Mouse (Mus musculus): ENCODE measurements around the gene 4930474N05Rik. TPM values are rescaled to one million over a fixed set of nuclear protein-coding genes. Genes with fewer than 3 reads are reported as not detected.

The 4930474N05Rik gene
- polyA plus RNA-seq (2016; fragmentation: Nextera tagmentation; extraction: Ambion mirVana): not detected in 2 replicates

DNA sequence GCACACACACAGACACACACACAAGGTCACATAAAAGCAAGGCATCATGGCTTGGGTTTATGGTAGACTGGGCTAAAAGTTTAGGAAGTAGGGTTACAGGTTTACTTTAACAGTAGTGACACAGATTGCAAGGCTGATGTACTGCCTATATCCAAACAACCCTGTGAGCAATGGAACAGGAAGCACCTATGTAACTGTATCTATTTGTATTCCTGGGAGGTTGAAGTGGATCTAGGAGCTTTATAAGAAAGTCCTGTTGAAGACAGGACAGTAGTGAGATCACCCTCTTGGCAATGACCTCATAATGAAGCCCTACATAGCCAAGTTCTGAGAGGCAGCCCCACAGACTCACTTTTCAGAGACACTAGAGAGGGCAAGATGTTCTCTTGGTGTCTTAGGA is at the start of gene 4930474N05Rik:
TSS of gene 4930474N05Rik (plus strand) at position 301 of the 400 bp plus-strand sequence.
- Histone ChIP-seq H3K9me3 (no peaks in the 10 kb centered on the region), H3K4me2 (no peak within 1 kb of the TSS), H3K36me3 (replicated peaks) (no peaks in the 10 kb centered on the region), H3K27me3 (no peaks in the 10 kb centered on the region), H3K4me3 (replicated peaks) (no peak within 1 kb of the TSS), H3K27ac (no peak within 1 kb of the TSS), H3K9ac (no peak within 1 kb of the TSS), H3K4me1 (no peaks in the 10 kb centered on the region)
- ATAC-seq (ENCODE audit: low FRiP score): no peak

DNA sequence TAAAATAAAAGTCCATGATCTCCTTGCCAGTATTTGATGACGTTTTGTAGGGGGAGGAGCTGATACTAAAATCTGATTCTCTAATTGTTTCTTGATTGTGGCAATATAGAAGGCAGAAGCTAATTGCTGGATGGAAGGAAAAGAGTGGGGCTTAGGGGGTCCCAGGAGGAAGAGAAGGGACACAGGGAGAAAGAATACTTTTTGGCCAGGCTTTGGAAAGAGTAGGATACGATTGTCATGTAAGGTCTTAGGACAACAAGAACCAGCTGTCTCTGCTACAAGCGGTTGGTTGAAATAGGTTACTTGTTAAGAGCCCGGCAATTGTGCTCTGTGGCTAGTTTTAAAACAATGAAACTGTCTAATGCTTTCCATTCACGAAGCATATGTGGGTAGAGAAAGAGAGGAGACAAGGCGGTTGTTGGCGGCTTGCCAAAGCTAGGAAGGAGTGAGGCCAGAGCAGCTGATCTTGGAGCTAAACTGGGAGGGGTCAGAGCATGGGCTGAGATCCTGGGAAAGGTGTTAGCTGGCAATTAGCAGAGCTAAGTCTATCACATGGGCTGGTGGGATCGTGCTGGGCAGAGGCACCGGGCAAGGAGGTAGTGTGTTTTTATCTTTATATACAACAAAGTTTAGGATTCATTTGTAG is 45.8 kb upstream of the 4930474N05Rik start:
- Histone ChIP-seq H3K27ac (peak overlapping the region; percentile 53; the same call in 1 of the 2 replicates), H3K4me2 (peak overlapping the region; percentile 19; the same call in 1 of the 2 replicates), H3K27me3 (no peaks in the 10 kb centered on the region), H3K9ac (no peak overlapping the region), H3K36me3 (replicated peaks) (no peaks in the 10 kb centered on the region), H3K4me1 (peaks cover 6% of the 10 kb centered on the region; the same call in 1 of the 2 replicates), H3K9me3 (no peaks in the 10 kb centered on the region), H3K4me3 (replicated peaks) (no peak overlapping the region)
- ATAC-seq (ENCODE audit: low FRiP score): peak; percentile 92
- WGBS: 39% methylated on average over 9 of the region's 9 CpGs

DNA sequence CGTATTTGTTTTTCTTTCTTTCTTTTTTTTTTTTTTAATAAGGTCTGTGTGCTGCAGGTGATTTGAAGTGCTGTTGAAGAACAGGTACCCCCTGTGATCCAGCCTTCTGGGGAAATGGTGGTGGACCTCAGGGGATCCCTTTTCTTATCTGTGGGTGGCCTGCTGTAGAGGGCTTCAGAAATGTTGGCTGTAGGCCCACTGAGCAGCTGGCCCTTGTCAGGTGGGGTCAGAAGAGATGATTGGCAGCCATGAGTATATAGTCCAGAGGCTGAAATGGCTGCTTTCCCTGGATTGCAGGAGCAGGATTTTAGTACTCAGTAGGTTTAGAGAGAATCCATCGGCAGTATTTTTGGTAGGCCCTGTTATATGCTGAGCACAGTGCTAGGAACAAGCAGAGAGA is 41.4 kb upstream of the 4930474N05Rik start:
- WGBS: 86% methylated on average over 2 of the region's 2 CpGs

DNA sequence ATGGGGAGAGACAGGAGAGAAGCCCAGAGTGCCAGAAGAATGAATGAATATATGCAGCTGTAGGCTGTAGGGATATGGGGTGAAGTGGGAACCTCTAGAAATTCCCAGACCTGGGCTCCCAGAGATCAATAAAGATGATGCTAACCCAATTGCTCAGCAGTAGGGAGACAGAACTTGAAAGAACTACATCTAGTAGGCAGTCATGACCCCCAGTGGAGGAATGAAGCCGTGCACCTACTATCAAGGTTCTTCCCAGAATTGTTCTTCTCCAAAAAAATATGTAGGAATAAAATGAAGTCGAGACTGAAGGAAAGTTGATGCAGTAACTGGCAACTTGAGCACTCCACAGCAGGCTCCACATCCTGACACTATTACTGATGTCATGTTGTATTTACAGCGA is 3.8 kb downstream of the 4930474N05Rik start:
- Histone ChIP-seq H3K4me3 (replicated peaks) (no peak overlapping the region), H3K9ac (no peak overlapping the region), H3K27ac (no peak overlapping the region), H3K27me3 (no peaks in the 10 kb centered on the region), H3K4me2 (no peak overlapping the region), H3K36me3 (replicated peaks) (no peaks in the 10 kb centered on the region), H3K4me1 (no peaks in the 10 kb centered on the region), H3K9me3 (no peaks in the 10 kb centered on the region)
- no peak for ATAC-seq (ENCODE audit: low FRiP score)
- WGBS: 82% methylated on average over 3 of the region's 3 CpGs

More for the DNA sequence above, 41.4 kb upstream of the 4930474N05Rik start:
- no peaks in the 10 kb centered on the region for H3K27me3 ChIP-seq
- peaks cover 6% of the 10 kb centered on the region; the same call in 1 of the 2 replicates for H3K4me1 ChIP-seq
- H3K9me3 ChIP-seq: no peaks in the 10 kb centered on the region
- H3K4me2 ChIP-seq: no peak overlapping the region
- no peaks in the 10 kb centered on the region for H3K36me3 ChIP-seq (replicated peaks)
- ATAC-seq (ENCODE audit: low FRiP score): no peak
- no peak overlapping the region for H3K27ac ChIP-seq
- no peak overlapping the region for H3K9ac ChIP-seq
- no peak overlapping the region for H3K4me3 ChIP-seq (replicated peaks)

DNA sequence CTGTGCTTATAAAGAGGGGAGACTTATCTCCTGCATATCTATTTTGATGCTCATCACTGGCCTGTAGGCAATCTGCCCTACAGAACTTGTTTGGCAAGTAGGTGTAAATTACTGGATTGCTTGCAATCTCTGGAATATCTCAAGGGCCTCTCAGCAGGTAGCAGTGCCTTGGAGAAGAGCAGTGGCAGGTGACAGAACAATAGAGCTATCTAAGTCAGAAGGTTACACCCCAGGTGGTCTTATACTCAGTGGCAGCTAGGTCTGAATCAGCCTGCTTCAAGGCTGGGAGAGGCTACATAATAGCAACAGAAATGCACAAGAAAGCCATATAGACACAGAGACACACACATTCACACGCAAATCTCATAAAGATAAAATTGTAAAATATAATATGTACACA is 4.9 kb downstream of the 4930474N05Rik start:
- no peaks in the 10 kb centered on the region for H3K9me3 ChIP-seq
- no peaks in the 10 kb centered on the region for H3K27me3 ChIP-seq
- H3K4me1 ChIP-seq: no peaks in the 10 kb centered on the region
- H3K4me2 ChIP-seq: no peak overlapping the region
- no peak for ATAC-seq (ENCODE audit: low FRiP score)
- H3K36me3 ChIP-seq (replicated peaks): no peaks in the 10 kb centered on the region
- no peak overlapping the region for H3K9ac ChIP-seq
- no peak overlapping the region for H3K4me3 ChIP-seq (replicated peaks)
- WGBS: 55% methylated on average over 1 of the region's 1 CpGs
- H3K27ac ChIP-seq: no peak overlapping the region

DNA sequence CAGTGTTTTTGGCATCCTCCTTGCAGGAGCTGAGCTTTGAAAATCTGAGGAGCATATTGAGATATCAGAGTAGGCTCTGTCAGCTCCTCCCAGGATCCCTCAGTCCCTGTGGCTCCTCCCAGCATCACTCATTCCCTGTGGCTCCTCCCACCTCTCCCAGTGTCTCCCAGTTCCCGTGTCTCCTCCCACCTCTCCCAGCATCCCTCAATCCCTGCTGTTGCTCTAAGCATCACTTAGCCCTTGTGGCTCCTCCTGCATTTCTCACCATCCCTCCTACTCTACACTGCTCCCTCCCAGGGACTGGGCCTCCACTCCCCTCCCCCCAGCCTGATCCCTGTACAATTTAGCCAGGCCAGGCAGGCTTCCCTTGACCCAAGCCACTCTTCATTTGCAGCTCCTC is 6.0 kb downstream of the 4930474N05Rik start:
- 42% methylated on average over 1 of the region's 1 CpGs for WGBS
- no peaks in the 10 kb centered on the region for H3K9me3 ChIP-seq
- H3K9ac ChIP-seq: no peak overlapping the region
- no peak for ATAC-seq (ENCODE audit: low FRiP score)
- no peaks in the 10 kb centered on the region for H3K36me3 ChIP-seq (replicated peaks)
- no peaks in the 10 kb centered on the region for H3K27me3 ChIP-seq
- H3K27ac ChIP-seq: no peak overlapping the region
- H3K4me2 ChIP-seq: no peak overlapping the region
- H3K4me1 ChIP-seq: no peaks in the 10 kb centered on the region
- no peak overlapping the region for H3K4me3 ChIP-seq (replicated peaks)

DNA sequence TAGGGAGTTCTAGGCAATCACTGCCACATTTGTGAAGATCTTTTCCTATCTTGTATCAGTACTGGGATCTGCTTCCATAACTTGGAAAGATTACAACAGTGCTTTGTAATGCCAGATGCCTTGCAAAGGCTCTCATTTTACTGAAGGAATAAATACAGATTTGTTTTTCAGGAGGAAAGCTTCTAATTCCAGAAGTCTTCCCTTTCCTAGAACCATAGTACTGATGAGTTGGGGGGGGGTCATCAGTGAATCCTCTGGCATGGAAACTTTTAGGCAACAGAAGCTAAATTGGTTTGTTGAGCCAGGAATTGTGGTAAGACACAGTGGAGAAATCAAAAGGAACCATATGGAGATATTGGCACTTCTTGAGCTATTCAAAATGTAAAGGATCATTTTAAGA is 19.8 kb downstream of the 4930474N05Rik start:
- Histone ChIP-seq H3K4me2 (no peak overlapping the region), H3K9me3 (no peaks in the 10 kb centered on the region), H3K27me3 (no peaks in the 10 kb centered on the region), H3K27ac (no peak overlapping the region), H3K36me3 (replicated peaks) (no peaks in the 10 kb centered on the region), H3K4me1 (no peaks in the 10 kb centered on the region), H3K9ac (no peak overlapping the region), H3K4me3 (replicated peaks) (no peak overlapping the region)
- ATAC-seq (ENCODE audit: low FRiP score): no peak

DNA sequence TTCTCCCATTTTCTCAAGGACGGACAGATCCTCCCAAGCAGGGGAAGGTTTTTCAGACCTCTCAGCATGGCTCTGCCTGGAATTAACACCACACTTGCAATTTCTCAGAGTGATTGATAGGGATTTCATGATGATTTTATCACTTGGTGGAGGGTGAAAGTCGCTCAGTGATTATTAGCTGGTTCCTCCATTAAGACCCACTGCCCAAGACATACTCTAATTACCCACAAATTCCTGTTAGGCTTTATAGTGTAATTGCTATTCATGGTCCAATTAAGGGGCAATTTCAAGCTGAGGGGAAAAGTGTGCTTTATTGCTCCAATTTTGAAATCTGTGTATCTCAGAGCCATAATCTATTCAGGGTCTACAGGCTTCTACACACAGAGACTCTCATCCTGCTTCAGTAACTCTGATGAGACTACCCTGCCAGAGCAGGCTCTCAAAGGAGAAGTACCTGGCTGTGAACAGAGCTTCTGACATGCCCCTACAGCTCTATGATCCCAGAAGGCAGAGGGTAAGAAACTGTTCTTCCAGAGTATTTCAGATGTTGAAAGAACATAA is 29.1 kb downstream of the 4930474N05Rik start:
- Histone ChIP-seq H3K4me1 (no peaks in the 10 kb centered on the region; the same call in 1 of the 2 replicates), H3K9me3 (no peaks in the 10 kb centered on the region), H3K9ac (no peak overlapping the region), H3K4me2 (no peak overlapping the region), H3K36me3 (replicated peaks) (no peaks in the 10 kb centered on the region), H3K4me3 (replicated peaks) (no peak overlapping the region), H3K27me3 (no peaks in the 10 kb centered on the region), H3K27ac (no peak overlapping the region)
- 50% methylated on average over 2 of the region's 2 CpGs for WGBS
- ATAC-seq (ENCODE audit: low FRiP score): no peak

DNA sequence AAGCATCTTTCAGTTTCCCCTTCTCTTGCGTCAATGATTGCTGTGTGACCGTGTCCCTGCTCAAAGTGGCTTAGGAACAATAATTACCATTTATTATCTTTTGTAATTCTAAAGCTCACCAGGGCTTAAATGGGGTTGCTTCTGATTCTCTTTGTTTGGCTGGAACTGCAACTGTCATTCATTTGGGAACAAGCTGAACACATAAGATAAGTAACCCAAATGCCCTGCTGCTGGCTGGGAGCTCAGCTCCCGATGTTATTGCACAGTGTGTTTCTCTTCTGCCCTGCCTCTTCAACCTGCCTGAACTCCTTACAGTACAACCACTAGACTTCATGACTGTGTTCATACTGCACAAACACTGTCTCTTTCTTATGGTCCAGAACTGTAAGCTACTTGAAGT is 41.0 kb downstream of the 4930474N05Rik start:
- 54% methylated on average over 3 of the region's 3 CpGs for WGBS
- H3K9ac ChIP-seq: no peak overlapping the region
- no peaks in the 10 kb centered on the region for H3K36me3 ChIP-seq (replicated peaks)
- no peak overlapping the region for H3K27ac ChIP-seq
- H3K9me3 ChIP-seq: no peaks in the 10 kb centered on the region
- H3K27me3 ChIP-seq: no peaks in the 10 kb centered on the region
- no peak overlapping the region for H3K4me2 ChIP-seq
- peaks cover 3% of the 10 kb centered on the region; the same call in 1 of the 2 replicates for H3K4me1 ChIP-seq
- ATAC-seq (ENCODE audit: low FRiP score): no peak; the same call in 1 of the 2 replicates
- H3K4me3 ChIP-seq (replicated peaks): no peak overlapping the region

DNA sequence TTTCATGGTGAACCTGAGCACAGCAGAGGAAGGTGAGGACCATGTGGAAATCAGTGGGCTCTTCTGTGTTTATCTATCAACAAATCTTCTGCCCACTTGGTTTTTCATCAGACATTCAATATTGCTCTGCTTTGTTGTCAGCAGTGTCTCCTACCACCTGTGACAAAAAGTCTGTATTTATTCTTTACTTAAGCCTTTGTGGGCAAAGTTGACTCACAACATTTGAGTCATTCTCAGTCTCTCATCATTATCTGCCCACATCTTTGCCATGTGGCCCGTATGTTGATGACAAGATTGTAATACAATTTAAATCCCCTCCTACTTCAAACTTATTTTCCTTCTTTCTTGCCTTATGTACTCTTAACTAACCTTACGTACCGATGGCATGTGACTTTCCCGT is 43.0 kb downstream of the 4930474N05Rik start:
- Histone ChIP-seq H3K4me2 (no peak overlapping the region), H3K9ac (no peak overlapping the region), H3K27ac (no peak overlapping the region), H3K4me3 (replicated peaks) (no peak overlapping the region), H3K27me3 (no peaks in the 10 kb centered on the region), H3K4me1 (peaks cover 3% of the 10 kb centered on the region; the same call in 1 of the 2 replicates), H3K36me3 (replicated peaks) (no peaks in the 10 kb centered on the region), H3K9me3 (no peaks in the 10 kb centered on the region)
- ATAC-seq (ENCODE audit: low FRiP score): no peak
- WGBS: 94% methylated on average over 4 of the region's 4 CpGs

DNA sequence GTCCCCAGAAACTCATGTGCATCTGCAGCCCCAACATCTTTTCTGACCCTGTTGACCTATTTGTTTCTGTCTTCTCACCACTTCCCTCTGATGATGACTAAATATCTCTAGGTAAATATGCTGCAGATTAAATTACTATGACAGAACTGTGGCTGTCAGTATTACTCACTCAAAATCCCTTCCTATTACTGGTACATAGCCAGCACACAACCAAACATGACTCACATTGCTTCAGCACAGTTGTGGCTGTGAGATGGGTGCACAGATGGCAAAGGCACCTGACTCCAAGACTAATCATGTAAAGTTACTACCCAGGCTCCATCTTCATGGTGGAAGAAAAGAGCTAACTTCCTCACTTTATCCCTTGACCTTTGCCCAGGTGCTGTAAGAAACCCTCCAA is 50.5 kb downstream of the 4930474N05Rik start:
- Histone ChIP-seq H3K9me3 (no peaks in the 10 kb centered on the region), H3K4me3 (replicated peaks) (no peak overlapping the region), H3K4me1 (no peaks in the 10 kb centered on the region), H3K27ac (no peak overlapping the region), H3K27me3 (no peaks in the 10 kb centered on the region), H3K9ac (no peak overlapping the region), H3K4me2 (no peak overlapping the region), H3K36me3 (replicated peaks) (no peaks in the 10 kb centered on the region)
- no peak for ATAC-seq (ENCODE audit: low FRiP score)
